Mouse (Mus musculus) thymus, adult 2 months (tissue): ENCODE results near the gene Hsd17b2.

ENCODE experiments used
- CTCF ChIP-seq: fragments of 200-500 bp; IDR thresholded peaks from 2 replicates; pipeline ENCODE4 v1.5.1; 2012; ENCODE audit warnings: mild to moderate bottlenecking, control low read depth, low read length, moderate library complexity, borderline replicate concordance; ENCODE audit not compliant: control insufficient read depth, poor library complexity, insufficient read depth; ENCODE audit errors: extremely low read depth
- POLR2A ChIP-seq: fragments of 200-500 bp; IDR thresholded peaks from 2 replicates; pipeline ENCODE4 v1.6.1; 2012; ENCODE audit warnings: mild to moderate bottlenecking, low read length, control low read depth, moderate library complexity; ENCODE audit not compliant: control insufficient read depth, poor library complexity, insufficient read depth; ENCODE audit errors: extremely low read depth

DNA sequence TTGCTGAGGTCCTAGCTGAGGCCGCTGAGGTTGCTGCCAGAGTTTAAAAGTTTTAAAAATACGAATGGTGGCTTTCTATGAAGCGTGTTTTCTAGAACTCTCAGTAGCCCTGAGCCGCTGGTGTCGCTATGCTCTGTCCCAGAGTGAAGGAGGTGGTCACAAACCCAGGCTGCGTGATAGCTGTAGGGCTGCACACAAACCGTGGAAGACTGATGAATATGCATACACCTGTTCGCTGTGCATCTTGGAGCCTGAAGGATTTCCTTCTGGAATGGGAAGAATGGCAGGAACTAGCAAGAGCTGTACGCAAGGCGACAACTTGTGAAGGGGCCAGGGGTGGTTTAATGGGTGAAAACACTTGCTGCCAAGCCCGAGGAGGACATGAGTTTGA is 100.6 kb downstream of the Hsd17b2 start:
- no peak for TF ChIP-seq CTCF
- no peak for TF ChIP-seq POLR2A
